Mouse (Mus musculus) lung, embryonic 15.5 days (tissue): Measurements from ENCODE around the gene Gm37240. TPM values are rescaled to one million over a fixed set of nuclear protein-coding genes. Genes with fewer than 3 reads are reported as not detected.
A peak's percentile ranks its signal among the peaks of the same experiment; 100 is the strongest.

Experiments
- ATAC-seq: fragments of 200-750 bp; cut with Nextera tagmentation; 2 replicates; pipeline ENCODE4 v1.8.0; 2017; ENCODE audit warnings: moderate number of reproducible peaks, borderline replicate concordance; ENCODE audit not compliant: low FRiP score, low TSS enrichment; ENCODE audit errors: extremely low read depth
- H3K27ac ChIP-seq: fragments of 300-500 bp; sonication (generic); 2 replicates; pipeline ENCODE4 v1.5.1; 2015; ENCODE audit warnings: moderate library complexity, mild to moderate bottlenecking, inconsistent platforms
- H3K27me3 ChIP-seq: fragments of 300-500 bp; sonication (generic); 2 replicates; pipeline ENCODE4 v1.6.1; 2015; ENCODE audit warnings: inconsistent platforms
- H3K36me3 ChIP-seq: fragments of 300-500 bp; sonication (generic); 2 replicates; pipeline ENCODE4 v1.6.1; 2015; ENCODE audit warnings: inconsistent platforms
- H3K4me1 ChIP-seq: fragments of 300-500 bp; sonication (generic); 2 replicates; pipeline ENCODE4 v1.6.1; 2015; ENCODE audit warnings: inconsistent platforms
- H3K4me2 ChIP-seq: fragments of 300-500 bp; sonication (generic); 2 replicates; pipeline ENCODE4 v1.6.1; 2015; ENCODE audit warnings: inconsistent platforms, mild to moderate bottlenecking, moderate library complexity
- H3K4me3 ChIP-seq: fragments of 300-500 bp; sonication (generic); 2 replicates; pipeline ENCODE4 v1.5.1; 2015; ENCODE audit warnings: mild to moderate bottlenecking, inconsistent platforms
- H3K9ac ChIP-seq: fragments of 300-500 bp; sonication (generic); 2 replicates; pipeline ENCODE4 v1.6.1; 2015; ENCODE audit warnings: inconsistent platforms
- H3K9me3 ChIP-seq: fragments of 300-500 bp; sonication (generic); 2 replicates; pipeline ENCODE4 v1.6.1; 2016; ENCODE audit warnings: inconsistent platforms
- WGBS: fragments of 180-500 bp; shearing (Covaris S2); methylation state at CpG from one replicate; pipeline ENCODE4 v1.1.7; 2015; 5-methylcytosine and 5-hydroxymethylcytosine counted together
- polyA plus RNA-seq: library from polyadenylated mRNA; unstranded; fragments of >200 nt; fragmentation: Nextera tagmentation; extraction: Ambion mirVana; gene quantifications from 2 replicates; pipeline ENCODE4 v1.2.1, GENCODE M21; 2015

Gene Gm37240
- polyA plus RNA-seq, 1 experiment from 2014 or later: 8.8 TPM

DNA sequence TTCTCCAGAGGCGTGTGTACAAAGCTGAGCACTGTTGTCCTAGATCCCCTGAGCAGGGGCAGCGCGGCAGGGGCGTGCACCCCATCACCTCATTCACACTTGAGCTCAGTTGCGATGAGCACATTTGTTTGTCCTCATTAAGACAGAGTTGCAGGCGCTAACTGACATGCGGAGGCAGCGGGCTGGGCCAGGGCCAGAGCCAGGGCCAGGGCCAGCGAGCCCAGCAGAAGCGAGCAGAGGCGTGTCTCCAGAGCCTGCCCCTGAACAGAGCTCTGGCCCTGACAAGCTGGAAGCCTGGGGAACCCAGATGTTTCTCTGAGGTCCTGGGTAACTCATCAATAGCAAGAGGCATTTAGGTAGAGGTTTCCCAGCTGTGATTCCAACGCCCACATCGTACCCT lies 1142.6 kb downstream of the Gm37240 start:
- H3K4me3 ChIP-seq: no peak overlapping the region
- ATAC-seq: peak; percentile 87
- no peak overlapping the region for H3K9ac ChIP-seq
- no peaks in the 10 kb centered on the region for H3K9me3 ChIP-seq
- H3K4me2 ChIP-seq: peak overlapping the region; percentile 32
- H3K4me1 ChIP-seq: peaks cover 21% of the 10 kb centered on the region
- H3K36me3 ChIP-seq: no peaks in the 10 kb centered on the region
- peaks cover 1% of the 10 kb centered on the region; the same call in 1 of the 2 replicates for H3K27me3 ChIP-seq
- H3K27ac ChIP-seq: peak overlapping the region; percentile 77; the same call in 1 of the 2 replicates
- 24% methylated on average over 13 of the region's 13 CpGs for WGBS

DNA sequence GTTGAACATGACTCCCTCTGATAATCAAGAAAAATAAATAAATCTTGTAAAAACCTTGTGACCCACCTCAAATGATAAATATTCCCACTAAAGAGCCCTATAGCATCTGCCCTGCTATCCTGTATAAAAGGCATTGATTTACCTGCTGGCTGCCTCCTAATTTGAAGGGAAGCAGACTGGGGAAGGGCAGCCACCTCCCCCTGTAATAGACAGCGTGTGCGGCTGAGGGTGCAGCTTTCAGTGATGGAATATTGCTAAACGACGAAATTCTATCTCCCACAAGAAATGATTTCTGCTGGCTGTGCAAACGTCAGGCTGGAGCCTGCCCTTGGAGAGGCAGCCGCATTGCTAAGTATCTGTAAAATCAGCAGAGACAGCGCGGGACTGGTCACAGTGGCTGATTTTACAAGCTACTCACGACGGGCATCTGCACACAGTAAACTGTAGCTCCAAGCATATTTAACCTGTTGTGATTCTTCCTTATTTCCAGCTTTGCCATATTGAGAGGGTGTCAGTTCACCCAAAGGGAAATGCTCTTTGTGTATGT lies 1147.2 kb downstream of the Gm37240 start:
- Histone ChIP-seq H3K27ac (no peak overlapping the region), H3K27me3 (no peaks in the 10 kb centered on the region), H3K36me3 (no peaks in the 10 kb centered on the region), H3K9me3 (no peaks in the 10 kb centered on the region), H3K4me2 (no peak overlapping the region), H3K4me1 (peaks cover 11% of the 10 kb centered on the region), H3K9ac (no peak overlapping the region), H3K4me3 (no peak overlapping the region)
- WGBS: 31% methylated on average over 10 of the region's 10 CpGs
- ATAC-seq: no peak

DNA sequence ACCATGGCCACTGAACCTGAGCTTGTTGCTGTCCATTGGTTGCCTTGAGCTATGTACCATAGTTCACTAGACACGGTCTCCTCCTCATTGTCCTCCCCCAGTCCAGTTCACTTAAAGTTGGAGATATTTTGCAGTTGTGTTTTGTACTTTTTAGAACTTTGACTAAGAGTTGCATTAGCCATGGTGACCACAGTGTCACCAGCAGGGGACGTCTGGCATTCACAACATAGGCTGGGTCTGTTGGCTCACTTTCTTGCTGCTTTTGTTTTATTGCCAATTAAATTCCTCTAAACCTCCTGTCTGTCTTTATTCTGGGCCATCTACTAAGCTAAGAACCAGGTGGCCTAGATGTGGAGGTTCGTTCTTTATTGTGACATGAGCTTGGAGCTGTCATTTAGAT lies 1150.2 kb downstream of the Gm37240 start:
- ATAC-seq: no peak
- Histone ChIP-seq H3K9ac (no peak overlapping the region), H3K4me2 (no peak overlapping the region), H3K27me3 (peaks cover 11% of the 10 kb centered on the region), H3K27ac (no peak overlapping the region), H3K4me3 (no peak overlapping the region), H3K4me1 (peaks cover 6% of the 10 kb centered on the region), H3K9me3 (no peaks in the 10 kb centered on the region), H3K36me3 (no peaks in the 10 kb centered on the region)
- 73% methylated on average over 3 of the region's 3 CpGs for WGBS

DNA sequence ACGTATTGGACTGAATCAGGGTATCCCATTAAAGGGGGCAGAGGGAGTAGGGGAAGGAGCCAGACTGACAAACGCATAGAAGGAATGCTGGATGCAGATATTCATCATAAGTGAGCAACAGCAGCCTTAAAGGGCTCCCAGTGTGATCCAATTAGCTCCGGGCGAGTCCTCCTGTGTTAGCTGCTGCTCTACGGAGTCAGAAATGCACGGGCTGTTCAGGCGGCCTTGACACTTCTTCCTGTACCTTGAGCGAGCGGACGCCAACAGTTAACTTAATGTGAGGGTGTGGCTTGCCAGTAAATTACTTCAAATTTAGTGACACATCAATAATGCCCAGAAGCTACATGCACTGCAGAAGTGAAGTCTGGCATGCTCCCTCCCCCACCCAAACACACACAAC lies 1151.6 kb downstream of the Gm37240 start:
- no peak overlapping the region for H3K9ac ChIP-seq
- H3K27ac ChIP-seq: no peak overlapping the region
- no peak overlapping the region for H3K4me2 ChIP-seq
- H3K4me3 ChIP-seq: no peak overlapping the region
- H3K36me3 ChIP-seq: no peaks in the 10 kb centered on the region
- H3K27me3 ChIP-seq: peaks cover 11% of the 10 kb centered on the region
- H3K4me1 ChIP-seq: peaks cover 14% of the 10 kb centered on the region
- WGBS: 58% methylated on average over 10 of the region's 10 CpGs
- ATAC-seq: no peak
- H3K9me3 ChIP-seq: no peaks in the 10 kb centered on the region

DNA sequence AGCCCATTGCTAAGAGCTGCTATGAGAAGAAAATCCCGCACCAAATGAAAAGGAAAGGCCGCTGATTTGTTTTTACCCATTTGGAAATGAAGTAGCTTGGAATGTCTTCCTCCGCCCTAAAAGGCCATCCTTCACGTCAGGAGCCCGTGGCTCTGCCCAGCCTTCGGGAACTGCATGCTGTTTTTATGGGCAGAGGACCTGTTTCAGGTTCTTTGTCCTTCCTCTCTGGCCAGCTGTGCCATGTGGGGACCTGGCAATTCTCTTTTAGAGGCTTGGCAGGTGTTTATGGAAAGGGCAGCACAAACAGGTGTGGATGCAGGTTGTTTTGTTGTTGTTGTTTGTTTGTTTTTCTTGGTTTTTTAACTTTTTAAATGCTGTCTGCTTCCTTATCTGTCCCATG lies 1154.8 kb downstream of the Gm37240 start:
- WGBS: 19% methylated on average over 6 of the region's 6 CpGs
- peak overlapping the region; percentile 20; the same call in 1 of the 2 replicates for H3K4me3 ChIP-seq
- peaks cover 11% of the 10 kb centered on the region for H3K27me3 ChIP-seq
- H3K4me2 ChIP-seq: peak overlapping the region; percentile 55
- no peak overlapping the region for H3K9ac ChIP-seq
- ATAC-seq: no peak
- no peaks in the 10 kb centered on the region for H3K36me3 ChIP-seq
- H3K4me1 ChIP-seq: peaks cover 14% of the 10 kb centered on the region
- H3K27ac ChIP-seq: no peak overlapping the region
- H3K9me3 ChIP-seq: no peaks in the 10 kb centered on the region

DNA sequence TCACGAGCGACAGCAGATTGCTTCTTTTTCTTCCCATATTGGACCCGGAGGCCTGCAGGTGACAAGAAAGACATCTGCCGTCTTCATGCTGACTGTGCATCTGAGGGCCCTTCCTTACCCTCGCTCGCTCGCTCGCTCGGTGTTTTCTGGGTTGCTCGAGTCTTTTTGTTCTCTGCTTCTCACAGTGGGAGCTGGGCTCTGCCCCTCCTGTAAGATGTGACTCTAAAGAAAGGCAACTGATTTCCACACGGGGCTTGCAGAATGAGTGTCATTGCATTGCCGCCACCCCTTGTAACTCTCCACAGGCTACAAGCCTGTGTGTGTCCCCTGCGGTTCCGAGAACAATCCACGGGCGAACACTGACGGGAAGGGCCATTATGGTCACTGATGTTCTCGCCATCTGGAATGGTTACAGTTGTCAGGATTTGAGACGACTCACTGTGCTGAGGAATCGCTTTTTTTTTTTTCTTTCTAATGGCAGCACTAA lies 1155.3 kb downstream of the Gm37240 start:
- peak overlapping the region; percentile 20 for H3K4me3 ChIP-seq
- no peaks in the 10 kb centered on the region for H3K9me3 ChIP-seq
- H3K4me2 ChIP-seq: peak overlapping the region; percentile 55
- peaks cover 14% of the 10 kb centered on the region for H3K4me1 ChIP-seq
- H3K27me3 ChIP-seq: peaks cover 11% of the 10 kb centered on the region
- ATAC-seq: no peak
- 0 out of 2 replicates have a peak overlapping the region, but pooled peaks have one; percentile 24 for H3K9ac ChIP-seq
- no peak overlapping the region for H3K27ac ChIP-seq
- WGBS: 6% methylated on average over 20 of the region's 20 CpGs
- no peaks in the 10 kb centered on the region for H3K36me3 ChIP-seq

DNA sequence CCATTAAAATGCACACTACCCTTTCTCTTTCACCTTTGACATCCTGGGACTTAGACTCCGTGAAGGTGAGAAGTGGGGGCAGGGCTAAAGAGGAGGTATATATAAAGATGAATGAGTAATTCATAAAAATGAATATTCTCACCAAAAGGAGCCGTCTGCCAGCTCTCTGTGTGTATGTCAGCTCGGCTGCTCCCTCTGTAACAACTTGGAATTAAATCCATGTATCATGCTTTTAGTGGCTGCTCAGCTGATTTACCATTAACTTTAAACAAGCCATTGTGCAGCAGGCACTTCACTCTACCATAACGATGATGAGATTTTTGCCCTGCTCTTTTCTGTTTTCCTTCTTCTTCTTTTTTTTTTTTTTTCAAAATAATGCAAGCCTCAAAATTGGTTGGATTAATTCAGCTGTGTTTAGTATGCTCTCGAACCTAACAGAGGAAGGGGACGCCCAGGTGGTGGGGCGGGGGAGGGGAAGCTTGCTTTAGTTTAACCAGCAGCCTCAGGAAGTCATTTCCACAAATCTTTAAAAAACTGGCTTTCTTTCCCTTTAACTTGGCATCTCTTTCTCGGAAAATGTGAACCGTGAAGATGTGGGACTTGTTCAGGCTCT lies 1155.8 kb downstream of the Gm37240 start:
- WGBS: 12% methylated on average over 9 of the region's 9 CpGs
- H3K4me2 ChIP-seq: peak overlapping the region; percentile 55
- ATAC-seq: no peak
- no peak overlapping the region for H3K27ac ChIP-seq
- H3K27me3 ChIP-seq: peaks cover 11% of the 10 kb centered on the region
- H3K4me3 ChIP-seq: peak overlapping the region; percentile 20; the same call in 1 of the 2 replicates
- peaks cover 14% of the 10 kb centered on the region for H3K4me1 ChIP-seq
- H3K36me3 ChIP-seq: no peaks in the 10 kb centered on the region
- H3K9me3 ChIP-seq: no peaks in the 10 kb centered on the region
- no peak overlapping the region for H3K9ac ChIP-seq

DNA sequence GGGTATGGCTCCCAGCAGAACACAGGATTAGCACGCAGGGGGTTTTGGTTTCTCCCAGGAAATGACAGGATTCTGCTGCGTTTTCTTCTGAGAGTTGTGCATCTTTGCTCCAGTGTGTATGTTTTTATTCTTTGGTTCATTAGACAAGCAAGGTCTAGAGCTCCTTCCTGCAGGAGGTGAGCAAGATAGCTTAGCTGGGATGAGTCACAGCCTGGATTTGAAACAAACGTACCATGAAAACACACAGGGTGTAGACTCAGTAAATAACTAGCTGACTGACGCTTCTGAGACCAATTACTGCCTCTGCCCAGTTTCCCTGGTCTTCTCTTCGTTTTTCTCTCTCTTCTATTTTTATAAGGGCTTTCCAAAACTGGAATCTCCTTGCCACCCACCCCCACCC lies 1156.3 kb downstream of the Gm37240 start:
- no peaks in the 10 kb centered on the region for H3K36me3 ChIP-seq
- peaks cover 11% of the 10 kb centered on the region for H3K27me3 ChIP-seq
- no peak overlapping the region for H3K27ac ChIP-seq
- WGBS: 53% methylated on average over 5 of the region's 5 CpGs
- H3K4me2 ChIP-seq: no peak overlapping the region
- ATAC-seq: no peak
- peaks cover 14% of the 10 kb centered on the region for H3K4me1 ChIP-seq
- H3K4me3 ChIP-seq: no peak overlapping the region
- no peak overlapping the region for H3K9ac ChIP-seq
- no peaks in the 10 kb centered on the region for H3K9me3 ChIP-seq

DNA sequence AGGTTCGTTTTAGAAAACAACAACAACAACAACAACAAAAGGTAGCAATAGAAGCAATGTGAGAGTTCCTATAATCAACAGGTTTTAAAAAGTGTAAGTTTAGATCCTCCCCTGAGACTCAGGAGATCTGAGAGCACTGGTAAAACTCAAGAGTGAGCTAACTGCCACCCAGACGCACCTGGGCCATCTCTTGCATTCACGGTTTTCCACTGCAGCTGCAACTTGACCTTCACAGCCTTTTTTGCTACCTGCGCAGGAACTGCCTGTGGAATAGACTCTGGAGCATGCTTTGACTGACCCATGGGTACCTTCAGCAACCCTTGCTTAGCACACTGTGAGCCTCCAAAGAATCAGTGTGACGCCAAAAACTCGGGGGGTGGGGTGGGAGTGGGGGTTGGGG lies 1157.5 kb downstream of the Gm37240 start:
- no peak overlapping the region for H3K9ac ChIP-seq

DNA sequence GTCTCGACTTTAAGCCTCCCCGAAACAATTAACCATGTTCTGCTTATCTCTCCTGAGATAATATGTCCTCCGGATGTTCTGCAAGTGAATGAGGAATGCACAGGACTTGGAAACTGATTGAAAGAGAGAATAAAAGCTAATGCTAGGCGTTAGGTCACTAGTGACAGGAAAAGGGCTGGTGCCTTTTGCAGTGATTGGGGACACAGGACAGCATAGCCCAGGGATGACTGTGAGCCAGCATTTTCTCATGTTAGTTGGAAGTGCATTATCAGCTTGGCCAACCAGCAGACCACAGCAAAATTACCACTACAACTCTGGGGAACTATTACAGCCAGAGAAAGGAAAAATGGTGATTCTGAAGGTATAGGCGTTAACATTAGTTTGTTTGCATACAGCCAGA lies 1163.3 kb downstream of the Gm37240 start:
- Histone ChIP-seq H3K27ac (no peak overlapping the region), H3K4me2 (no peak overlapping the region), H3K9ac (no peak overlapping the region), H3K4me3 (no peak overlapping the region), H3K27me3 (no peaks in the 10 kb centered on the region), H3K9me3 (no peaks in the 10 kb centered on the region), H3K4me1 (no peaks in the 10 kb centered on the region), H3K36me3 (no peaks in the 10 kb centered on the region)
- WGBS: 35% methylated on average over 5 of the region's 5 CpGs
- no peak for ATAC-seq

More for the DNA sequence above, 1157.5 kb downstream of the Gm37240 start:
- Histone ChIP-seq H3K27me3 (peaks cover 11% of the 10 kb centered on the region), H3K36me3 (no peaks in the 10 kb centered on the region), H3K4me1 (peaks cover 14% of the 10 kb centered on the region), H3K4me3 (no peak overlapping the region), H3K4me2 (no peak overlapping the region), H3K9me3 (no peaks in the 10 kb centered on the region), H3K27ac (no peak overlapping the region)
- 78% methylated on average over 6 of the region's 6 CpGs for WGBS
- ATAC-seq: no peak

DNA sequence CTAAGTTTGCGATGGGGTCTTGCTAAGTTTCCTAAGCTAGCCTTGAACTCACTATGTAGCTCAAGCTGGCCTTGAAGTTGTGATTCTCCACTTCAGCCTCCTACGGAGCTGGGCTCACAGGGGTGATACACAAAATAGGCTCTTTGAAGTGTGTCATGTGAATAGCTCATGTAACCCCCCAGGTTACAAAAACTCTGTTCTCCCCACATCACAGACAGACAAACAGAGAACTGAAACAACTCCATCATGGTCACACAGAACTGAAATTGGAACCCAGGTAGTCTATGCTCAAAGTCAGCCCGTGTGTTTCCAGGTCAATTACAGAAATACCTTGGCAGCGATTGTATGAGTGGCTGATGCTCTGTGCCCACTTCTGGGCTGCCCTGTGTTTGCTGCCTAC lies 1164.6 kb downstream of the Gm37240 start:
- H3K27me3 ChIP-seq: no peaks in the 10 kb centered on the region
- H3K4me2 ChIP-seq: no peak overlapping the region
- WGBS: 90% methylated on average over 4 of the region's 4 CpGs
- no peak overlapping the region for H3K4me3 ChIP-seq
- H3K9me3 ChIP-seq: no peaks in the 10 kb centered on the region
- no peaks in the 10 kb centered on the region for H3K4me1 ChIP-seq
- H3K9ac ChIP-seq: no peak overlapping the region
- no peak overlapping the region for H3K27ac ChIP-seq
- no peak for ATAC-seq
- no peaks in the 10 kb centered on the region for H3K36me3 ChIP-seq

DNA sequence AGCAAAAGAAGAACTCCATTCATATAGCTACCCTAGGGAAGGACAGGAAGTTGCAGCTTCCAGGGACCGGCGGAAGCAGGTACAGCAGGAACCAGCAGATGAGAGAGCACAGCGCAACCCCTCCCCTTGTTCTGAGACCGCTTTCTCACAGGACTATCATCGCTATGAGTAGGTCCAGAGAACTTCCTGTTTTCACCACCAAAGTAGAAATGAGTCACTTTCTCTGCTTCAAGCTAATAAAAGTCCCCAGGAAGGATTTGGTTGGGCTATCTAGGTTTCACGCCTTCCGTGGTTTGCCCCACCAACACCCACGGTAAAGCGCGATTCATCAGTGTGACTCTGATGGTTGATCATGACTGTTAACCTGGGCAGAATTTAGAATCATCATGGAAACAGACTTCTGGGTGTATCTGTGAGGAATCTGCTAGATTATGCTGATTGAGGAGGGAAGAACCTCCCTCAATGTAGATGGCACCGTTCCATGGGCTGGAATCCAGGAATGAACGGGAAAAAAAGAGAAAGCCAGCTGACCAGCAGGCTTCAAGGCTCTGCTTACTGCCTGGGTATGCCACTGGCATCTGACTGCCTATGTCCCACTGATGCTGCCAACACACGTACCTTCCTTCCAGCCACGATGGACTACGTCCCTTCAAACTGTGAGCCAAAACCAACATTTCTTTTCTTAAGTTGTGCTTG lies 1172.1 kb downstream of the Gm37240 start:
- H3K4me1 ChIP-seq: no peaks in the 10 kb centered on the region
- ATAC-seq: no peak
- WGBS: 89% methylated on average over 15 of the region's 15 CpGs

More for the DNA sequence above, 1172.1 kb downstream of the Gm37240 start:
- H3K4me2 ChIP-seq: no peak overlapping the region
- no peaks in the 10 kb centered on the region for H3K36me3 ChIP-seq
- no peak overlapping the region for H3K4me3 ChIP-seq
- no peaks in the 10 kb centered on the region for H3K9me3 ChIP-seq
- no peak overlapping the region for H3K9ac ChIP-seq
- H3K27me3 ChIP-seq: no peaks in the 10 kb centered on the region
- no peak overlapping the region for H3K27ac ChIP-seq
